Mouse (Mus musculus) heart, postnatal 0 days (tissue): ENCODE measurements at regions not wholly inside any gene's neighbourhood (a gene's known extent, or its start where the extent isn't known, plus 50 kb on each side); places are given as distances from the start of the nearest gene placed in this dataset.

Experiments used
- CTCF ChIP-seq: IDR thresholded peaks from 2 replicates; pipeline ENCODE4 v1.5.1; 2016; ENCODE audit warnings: antibody characterized with exemption, control low read depth, low read depth
- EP300 ChIP-seq: IDR thresholded peaks from 2 replicates; pipeline ENCODE4 v1.6.1; 2016; ENCODE audit warnings: antibody characterized with exemption, low read depth

DNA sequence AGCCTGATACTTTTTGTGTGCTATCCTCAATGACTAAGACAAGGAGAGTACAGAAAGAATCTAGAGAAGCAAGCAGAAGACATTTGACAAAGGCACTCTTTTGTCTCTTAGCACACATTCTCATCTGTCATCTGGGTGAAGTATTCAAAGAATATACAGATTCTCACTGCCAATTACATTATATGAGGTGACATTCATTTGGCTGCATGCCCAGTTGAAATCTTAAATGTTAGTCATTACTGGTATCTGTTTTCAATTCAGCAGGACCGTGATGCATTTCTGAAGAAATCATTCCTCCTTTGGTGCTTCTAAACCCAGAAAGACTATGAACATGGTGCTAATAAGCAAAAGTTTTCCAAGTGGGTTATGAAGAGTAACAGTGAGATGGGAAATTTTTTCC is 97.6 kb upstream of the Slc24a3 start:
- TF ChIP-seq CTCF (no peak), EP300 (no peak)
